ENCODE assay signal across 8 mouse cellular contexts in the genomic region with DNA sequence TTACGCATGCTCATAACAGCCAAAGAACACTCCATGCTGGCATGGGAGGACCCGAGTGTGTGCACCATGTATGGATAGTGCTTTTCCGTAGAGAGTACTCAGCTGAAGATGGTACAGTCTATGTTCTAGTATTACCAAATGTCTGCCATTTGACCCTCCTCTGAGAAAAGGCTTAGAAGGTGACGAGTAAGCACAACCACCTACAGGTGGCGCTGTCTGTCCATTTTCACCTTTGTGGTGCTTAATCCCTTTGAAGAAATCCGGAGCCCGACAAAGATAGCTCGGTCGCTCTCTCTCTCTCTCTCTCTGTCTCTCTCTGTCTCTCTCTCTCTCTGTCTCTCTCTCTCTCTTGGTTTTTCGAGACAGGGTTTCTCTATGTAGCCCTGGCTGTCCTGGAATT. TPM values are rescaled to one million over a fixed set of nuclear protein-coding genes. Genes with fewer than 3 reads are reported as not detected.
DNase-seq lines count a peak whose midpoint lies in the region; ATAC-seq and TF ChIP-seq lines count a peak whose summit lies in the region.
"Had no signal": no experiment of that assay in that cellular context is flagged by ENCODE, and none has a peak within 500 bp of the region (broad histone marks: within the 10 kb centered on the region; RNA-seq: fewer than 3 reads in every experiment).

No protein-coding gene starts in this region.

- H3K4me1 ChIP-seq in G1E (ENCODE audit: insufficient read depth, low read depth, low read length): peaks cover 40% of the 10 kb centered on the region
- H3K4me1 ChIP-seq in bone marrow, adult 2 months (ENCODE audit: control insufficient read depth, insufficient read depth, low read length): peaks cover 1% of the 10 kb centered on the region; the same call in 1 of the 2 replicates
- H3K4me1 ChIP-seq in embryonic facial prominence, embryonic 14.5 days (ENCODE audit: control insufficient read depth, insufficient read depth, low read length): no peaks in the 10 kb centered on the region

- H3K36me3 ChIP-seq in G1E (replicated peaks): no peaks in the 10 kb centered on the region
- H3K36me3 ChIP-seq in embryonic facial prominence, embryonic 14.5 days (ENCODE audit: control insufficient read depth, insufficient read depth, low read length): no peaks in the 10 kb centered on the region

- H3K27ac ChIP-seq in left cerebral cortex, adult 2 months: no peak overlapping the region
- H3K27ac ChIP-seq in bone marrow, adult 2 months (ENCODE audit: control insufficient read depth, insufficient read depth, low read depth, low read length, poor library complexity): no peak overlapping the region
- no peak overlapping the region for H3K27ac ChIP-seq in embryonic facial prominence, embryonic 14.5 days (replicated peaks; ENCODE audit: low read depth, low read length)

- WGBS in bone marrow, adult 2 months: 27% methylated on average over 10 of the region's 10 CpGs
- 50% methylated on average over 10 of the region's 10 CpGs for WGBS in embryonic facial prominence, embryonic 14.5 days

- no peak for TF ChIP-seq POLR2A in bone marrow, adult 2 months (IDR thresholded peaks at IDR 0.05; ENCODE audit: borderline replicate concordance, control insufficient read depth, low read depth, low read length)

- H3K4me2 ChIP-seq in embryonic facial prominence, embryonic 14.5 days (ENCODE audit: low read depth, low read length): no peak overlapping the region

- intact Hi-C loops in left cerebral cortex, adult 2 months (cut with DNase I): loop anchor here (5.0 kb wide), 2 partner anchors 86 to 196 kb away; no protein-coding TSS in a partner anchor

- DNase-seq in left cerebral cortex, adult 2 months (ENCODE audit: extremely low spot score in 1 of 2, low spot score in 2 of 2): no peak
- DNase-seq in left cerebral cortex, adult 9 months (ENCODE audit: low spot score in 2 of 2): no peak
- DNase-seq in G1E (ENCODE audit: low spot score) (no peak), liver (peak; percentile 78)
- peak; percentile 62 for DNase-seq in embryonic facial prominence, embryonic 14.5 days (ENCODE audit: low spot score)
- peak; percentile 81 for DNase-seq in retina, embryonic 14.5 days (ENCODE audit: low spot score)

- H3K4me3 ChIP-seq in left cerebral cortex, adult 2 months: no peak overlapping the region
- no peak overlapping the region for H3K4me3 ChIP-seq in G1E (ENCODE audit: low read depth, low read length)
- no peak overlapping the region for H3K4me3 ChIP-seq in bone marrow, adult 2 months (replicated peaks; ENCODE audit: control insufficient read depth, low read depth, low read length)
- H3K4me3 ChIP-seq in embryonic facial prominence, embryonic 14.5 days (ENCODE audit: low read depth, low read length): no peak overlapping the region

- H3K9me3 ChIP-seq in G1E (replicated peaks): no peaks in the 10 kb centered on the region
- no peaks in the 10 kb centered on the region for H3K9me3 ChIP-seq in embryonic facial prominence, embryonic 14.5 days (ENCODE audit: control insufficient read depth, low read length)

- ATAC-seq in G1E (ENCODE audit: extremely low read depth, insufficient number of reproducible peaks, low FRiP score, poor library complexity, severe bottlenecking): no peak
- no peak for ATAC-seq in embryonic facial prominence, embryonic 14.5 days (ENCODE audit: low read depth)

- no peak overlapping the region for H3K9ac ChIP-seq in embryonic facial prominence, embryonic 14.5 days (ENCODE audit: low read depth, low read length)

- peak; percentile 60 for TF ChIP-seq CTCF in left cerebral cortex, adult 2 months (IDR thresholded peaks at IDR 0.05)
- peak; percentile 50 for TF ChIP-seq CTCF in G1E (IDR thresholded peaks at IDR 0.05; ENCODE audit: low read depth, low read length)
- TF ChIP-seq CTCF in bone marrow, adult 2 months (IDR thresholded peaks at IDR 0.05; ENCODE audit: control insufficient read depth, insufficient read depth, low read length): peak; percentile 24; the same call in 1 of the 2 replicates

- no peaks in the 10 kb centered on the region for H3K27me3 ChIP-seq in G1E (ENCODE audit: insufficient read depth, low read length)
- H3K27me3 ChIP-seq in embryonic facial prominence, embryonic 14.5 days (replicated peaks; ENCODE audit: control insufficient read depth, insufficient read depth, low read length): no peaks in the 10 kb centered on the region

RNA-seq across cellular contexts. Expression of gene Letmd1, which starts 10.8 kb away (rescaled TPM):
- 10 to 100 TPM; 59.6 to 62.1 TPM for total RNA-seq in left cerebral cortex, adult 2 months (2021)
- total RNA-seq in G1E (2014; fragmentation: Nextera tagmentation): 55.0 and 55.7 TPM in 2 replicates
- 28.4 and 32.8 TPM in 2 replicates for total RNA-seq in G1E (2017)
- polyA plus RNA-seq in G1E (2012): 54.5 and 60.8 TPM in 2 replicates
- 10.9 and 19.1 TPM in 2 replicates for polyA plus RNA-seq in bone marrow, adult 2 months (2011; ENCODE audit: insufficient read depth, insufficient read length, low replicate concordance, missing spikeins)
- polyA plus RNA-seq in embryonic facial prominence, embryonic 14.5 days (2014; fragmentation: Nextera tagmentation; extraction: Ambion mirVana): 26.6 and 30.4 TPM in 2 replicates

RNA-seq across cellular contexts. Expression of gene Slc11a2, which starts 33.2 kb away (rescaled TPM):
- 10 to 100 TPM; 60.0 to 70.8 TPM for total RNA-seq in left cerebral cortex, adult 2 months (2021)
- total RNA-seq in G1E (2014; fragmentation: Nextera tagmentation) (66.1 and 95.4 TPM in 2 replicates), G1E (2017) (34.6 and 35.7 TPM in 2 replicates)
- 4.5 and 5.4 TPM in 2 replicates for polyA plus RNA-seq in G1E (2012)
- 27.7 and 30.7 TPM in 2 replicates for polyA plus RNA-seq in bone marrow, adult 2 months (2011; ENCODE audit: insufficient read depth, insufficient read length, low replicate concordance, missing spikeins)
- polyA plus RNA-seq in embryonic facial prominence, embryonic 14.5 days (2014; fragmentation: Nextera tagmentation; extraction: Ambion mirVana): 15.5 and 17.0 TPM in 2 replicates

RNA-seq across cellular contexts. Expression of gene Gm5475, which starts 36.1 kb away (rescaled TPM):
- not detected for total RNA-seq in left cerebral cortex, adult 2 months (2021)
- total RNA-seq in G1E (2014; fragmentation: Nextera tagmentation) (not detected in 2 replicates), G1E (2017) (0.05 and 0.17 TPM in 2 replicates)
- not detected in 2 replicates for polyA plus RNA-seq in G1E (2012)
- polyA plus RNA-seq in bone marrow, adult 2 months (2011; ENCODE audit: insufficient read depth, insufficient read length, low replicate concordance, missing spikeins): not detected in 2 replicates
- 0.14 TPM in 1 of 2 replicates, not detected in the other for polyA plus RNA-seq in embryonic facial prominence, embryonic 14.5 days (2014; fragmentation: Nextera tagmentation; extraction: Ambion mirVana)
- polyA plus RNA-seq: heart, embryonic 14.5 days had no signal

RNA-seq across cellular contexts. Expression of gene Csrnp2, which starts 37.2 kb away (rescaled TPM):
- 10 to 100 TPM; 35.3 to 36.3 TPM for total RNA-seq in left cerebral cortex, adult 2 months (2021)
- total RNA-seq in G1E (2014; fragmentation: Nextera tagmentation) (2.2 and 3.1 TPM in 2 replicates), G1E (2017) (3.7 and 3.8 TPM in 2 replicates)
- 1.3 and 1.4 TPM in 2 replicates for polyA plus RNA-seq in G1E (2012)
- 0.43 and 3.0 TPM in 2 replicates for polyA plus RNA-seq in bone marrow, adult 2 months (2011; ENCODE audit: insufficient read depth, insufficient read length, low replicate concordance, missing spikeins)
- polyA plus RNA-seq in embryonic facial prominence, embryonic 14.5 days (2014; fragmentation: Nextera tagmentation; extraction: Ambion mirVana): 15.5 and 17.3 TPM in 2 replicates

Comparison
In these comparisons a context has a peak if more than half of its experiments do, and no peak if none do; other contexts are left out.
1. DNase-seq: peak in embryonic facial prominence, embryonic 14.5 days (single experiment), liver (single experiment) and retina, embryonic 14.5 days (single experiment); none in left cerebral cortex, adult 2 months (0 of 2), left cerebral cortex, adult 9 months (0 of 2) and G1E (single experiment).
2. Peak in every context shown above with its lines, with median percentiles within 50 percentile points of each other: CTCF ChIP-seq.